Comparison of ENCODE assay signal across 8 mouse cellular contexts in the genomic region with DNA sequence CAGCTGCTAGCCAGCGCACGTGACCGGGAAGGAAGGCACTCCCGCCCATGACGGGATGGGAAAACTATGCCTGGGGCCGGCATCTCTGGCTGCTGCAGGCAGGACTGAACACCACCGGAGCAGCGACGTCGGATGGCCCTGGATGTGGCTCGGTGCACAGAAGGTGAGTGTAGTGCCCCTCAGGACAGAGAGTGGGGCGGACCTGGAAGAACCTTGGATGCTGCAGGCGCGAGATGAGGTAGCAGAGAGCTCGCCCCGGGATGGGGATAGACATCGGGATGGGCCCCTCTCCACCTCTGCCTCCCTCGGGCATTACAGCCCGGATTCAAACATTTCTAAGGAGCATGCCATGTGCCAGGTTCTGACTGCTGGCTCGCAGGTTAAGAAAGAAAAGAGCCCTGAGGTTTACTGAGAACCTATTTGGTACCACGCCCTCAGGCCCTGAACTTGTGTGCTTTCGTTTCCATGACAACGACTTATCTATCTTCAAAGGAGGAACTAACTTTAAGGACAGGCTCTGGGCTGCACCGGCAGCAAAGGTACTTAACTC. TPM values are rescaled to one million over a fixed set of nuclear protein-coding genes. Genes with fewer than 3 reads are reported as not detected.
DNase-seq lines count a peak whose midpoint lies in the region; ATAC-seq and TF ChIP-seq lines count a peak whose summit lies in the region.

A gene (plus strand): TSS at position 52 of the 550 bp plus-strand sequence.

- H3K4me3 ChIP-seq in CH12.LX (replicated peaks in 1 of 3; ENCODE audit: low read depth in 2 of 3, low read length in 2 of 3, poor library complexity in 1 of 3): no peak within 1 kb of the TSS
- H3K4me3 ChIP-seq in forebrain, embryonic 13.5 days: peak within 1 kb of the TSS; percentile 35
- H3K4me3 ChIP-seq in limb, embryonic 15.5 days: peak within 1 kb of the TSS; percentile 39
- peak within 1 kb of the TSS; percentile 35 for H3K4me3 ChIP-seq in midbrain, embryonic 16.5 days (ENCODE audit: low read depth, low read length)

- H3K9ac ChIP-seq in CH12.LX (ENCODE audit: insufficient read depth, low read depth): no peak within 1 kb of the TSS
- H3K9ac ChIP-seq in forebrain, embryonic 13.5 days: peak within 1 kb of the TSS; percentile 57
- 0 out of 2 replicates have a peak within 1 kb of the TSS, but pooled peaks have one; percentile 23 for H3K9ac ChIP-seq in limb, embryonic 15.5 days
- H3K9ac ChIP-seq in midbrain, embryonic 16.5 days (ENCODE audit: low read depth, low read length): peak within 1 kb of the TSS; percentile 56

- peaks cover 0 to 7% of the 10 kb centered on the region in 2 experiments; a peak in 1 of 4 replicates for H3K4me1 ChIP-seq in CH12.LX (ENCODE audit: control insufficient read depth in 1 of 2, insufficient read depth in 2 of 2)
- H3K4me1 ChIP-seq in forebrain, embryonic 13.5 days: peaks cover 7% of the 10 kb centered on the region
- peaks cover 22% of the 10 kb centered on the region for H3K4me1 ChIP-seq in limb, embryonic 15.5 days
- peaks cover 10% of the 10 kb centered on the region; the same call in 1 of the 2 replicates for H3K4me1 ChIP-seq in midbrain, embryonic 16.5 days (ENCODE audit: control insufficient read depth, insufficient read depth, low read length)

- intact Hi-C loops in heart, postnatal 25 days (cut with DNase I): no loop called here

- in situ Hi-C loops in CH12.LX (cut with MboI; ENCODE audit: low pct_ligation_motif_present, low pct_unique_long_range_greater_than_20kb, low sequenced_read_pairs): no loop called here

- TF ChIP-seq EP300 in CH12.LX (IDR thresholded peaks at IDR 0.05; ENCODE audit: low read length): no peak

- TF ChIP-seq POLR2A in CH12.LX (IDR thresholded peaks at IDR 0.05; ENCODE audit: low read depth, low read length): no peak

- DNase-seq in CH12.LX (ENCODE audit: extremely low read depth): peak; percentile 61
- peak; percentile 78 for DNase-seq in ZHBTc4 (ENCODE audit: low read depth, low spot score)
- DNase-seq in heart, postnatal 25 days (ENCODE audit: low spot score): peak; percentile 55
- no peak for DNase-seq in frontal cortex, postnatal 10 days (ENCODE audit: low spot score in 2 of 2)
- DNase-seq in left cerebral cortex, adult 9 months (ENCODE audit: low spot score in 2 of 2): no peak

- H3K27me3 ChIP-seq in CH12.LX (replicated peaks): peaks cover 2% of the 10 kb centered on the region
- peaks cover 4% of the 10 kb centered on the region; the same call in 1 of the 2 replicates for H3K27me3 ChIP-seq in forebrain, embryonic 13.5 days
- H3K27me3 ChIP-seq in limb, embryonic 15.5 days: no peaks in the 10 kb centered on the region
- H3K27me3 ChIP-seq in midbrain, embryonic 16.5 days (ENCODE audit: control insufficient read depth, insufficient read depth, low read depth, low read length): no peaks in the 10 kb centered on the region

- peak within 1 kb of the TSS; percentile 24; the same call in 1 of the 2 replicates for H3K4me2 ChIP-seq in CH12.LX (ENCODE audit: insufficient read depth, low read depth, poor library complexity, severe bottlenecking)
- H3K4me2 ChIP-seq in forebrain, embryonic 13.5 days: peak within 1 kb of the TSS; percentile 63
- peak within 1 kb of the TSS; percentile 56 for H3K4me2 ChIP-seq in limb, embryonic 15.5 days
- peak within 1 kb of the TSS; percentile 59 for H3K4me2 ChIP-seq in midbrain, embryonic 16.5 days (ENCODE audit: low read length)

- 2% methylated on average over 24 of the region's 24 CpGs for whole genome bisulfite sequencing in forebrain, embryonic 13.5 days
- 4% methylated on average over 24 of the region's 24 CpGs for WGBS in limb, embryonic 15.5 days
- 2% methylated on average over 24 of the region's 24 CpGs for WGBS in midbrain, embryonic 16.5 days

- H3K27ac ChIP-seq in CH12.LX (ENCODE audit: insufficient read depth, low read depth): no peak within 1 kb of the TSS
- H3K27ac ChIP-seq in forebrain, embryonic 13.5 days: no peak within 1 kb of the TSS
- H3K27ac ChIP-seq in limb, embryonic 15.5 days: peak within 1 kb of the TSS; percentile 27
- no peak within 1 kb of the TSS for H3K27ac ChIP-seq in midbrain, embryonic 16.5 days (ENCODE audit: low read length)

- no peak for TF ChIP-seq CTCF in CH12.LX (conservative IDR thresholded peaks at IDR 0.05 in 1 of 2, IDR thresholded peaks at IDR 0.05 in 1 of 2; ENCODE audit: low read depth in 2 of 2, low read length in 2 of 2)

- no peaks in the 10 kb centered on the region for H3K9me3 ChIP-seq in CH12.LX (replicated peaks; ENCODE audit: low read length)
- no peaks in the 10 kb centered on the region for H3K9me3 ChIP-seq in forebrain, embryonic 13.5 days (replicated peaks)
- H3K9me3 ChIP-seq in limb, embryonic 15.5 days: no peaks in the 10 kb centered on the region
- H3K9me3 ChIP-seq in midbrain, embryonic 16.5 days (replicated peaks; ENCODE audit: control insufficient read depth, low read length, poor library complexity, severe bottlenecking): no peaks in the 10 kb centered on the region

- no peaks in the 10 kb centered on the region for H3K36me3 ChIP-seq in CH12.LX (replicated peaks in 1 of 2; ENCODE audit: control insufficient read depth in 1 of 2, insufficient read depth in 1 of 2, low read length in 1 of 2)
- no peaks in the 10 kb centered on the region for H3K36me3 ChIP-seq in forebrain, embryonic 13.5 days (ENCODE audit: poor library complexity, severe bottlenecking)
- no peaks in the 10 kb centered on the region for H3K36me3 ChIP-seq in limb, embryonic 15.5 days
- H3K36me3 ChIP-seq in midbrain, embryonic 16.5 days (ENCODE audit: control insufficient read depth, insufficient read depth, low read length): no peaks in the 10 kb centered on the region

- ATAC-seq in forebrain, embryonic 13.5 days: peak; percentile 84
- ATAC-seq in limb, embryonic 15.5 days (ENCODE audit: insufficient number of reproducible peaks, low FRiP score, low TSS enrichment, low read depth): 0 out of 2 replicates have a peak, but pooled peaks have one; percentile 37
- ATAC-seq in midbrain, embryonic 16.5 days: peak; percentile 83

- no peak for TF ChIP-seq RAD21 in CH12.LX (IDR thresholded peaks at IDR 0.05; ENCODE audit: low read depth, low read length)

- dilution Hi-C loops in CH12.LX (cut with MboI; ENCODE audit: extremely low pct_ligation_motif_present, extremely low pct_unique_long_range_greater_than_20kb, low sequenced_read_pairs): no loop called here

- no peaks in the 10 kb centered on the region for H3K79me2 ChIP-seq in CH12.LX (replicated peaks; ENCODE audit: control insufficient read depth, extremely low read depth, insufficient read depth, poor library complexity, severe bottlenecking)

TF ChIP-seq in CH12.LX, 34 proteins besides CTCF, POLR2A, EP300 and RAD21:
- TF ChIP-seq KAT2A (IDR thresholded peaks at IDR 0.05; ENCODE audit: insufficient replicate concordance, low read length): no peak
- no peak for TF ChIP-seq TBP (conservative IDR thresholded peaks at IDR 0.05; ENCODE audit: low read depth, low read length)
- TF ChIP-seq SIN3A (IDR thresholded peaks at IDR 0.05; ENCODE audit: low read length): no peak
- TF ChIP-seq JUND (conservative IDR thresholded peaks at IDR 0.05; ENCODE audit: low read depth, low read length): no peak
- no peak for TF ChIP-seq ZMIZ1 (IDR thresholded peaks at IDR 0.05; ENCODE audit: low read depth, low read length)
- TF ChIP-seq ZKSCAN1 (IDR thresholded peaks at IDR 0.05; ENCODE audit: borderline replicate concordance, low read depth, low read length): no peak
- no peak for TF ChIP-seq MAX (IDR thresholded peaks at IDR 0.05; ENCODE audit: low read length)
- TF ChIP-seq BHLHE40 (IDR thresholded peaks at IDR 0.05; ENCODE audit: low read depth, low read length): peak; percentile 14; the same call in 1 of the 2 replicates
- TF ChIP-seq MAZ (IDR thresholded peaks at IDR 0.05; ENCODE audit: low read depth, low read length): no peak
- TF ChIP-seq MXI1 (IDR thresholded peaks at IDR 0.05; ENCODE audit: low read depth, low read length): peak; percentile 41; the same call in 1 of the 2 replicates
- TF ChIP-seq USF2 (conservative IDR thresholded peaks at IDR 0.05; ENCODE audit: low read depth, low read length): no peak

RNA-seq across cellular contexts. Expression of the gene that starts here (rescaled TPM):
- total RNA-seq in CH12.LX (2012; rRNA removed) (not detected in 2 replicates), CH12.LX (2014; rRNA removed) (not detected in 2 replicates)
- polyA plus RNA-seq in CH12.LX (2012; ENCODE audit: insufficient read length, low read depth): not detected in 2 replicates
- polyA plus RNA-seq in forebrain, embryonic 13.5 days (2015; fragmentation: Nextera tagmentation; extraction: Ambion mirVana): 2.2 and 2.6 TPM in 2 replicates
- 1 to 10 TPM; 6.7 to 6.9 TPM for total RNA-seq in heart, postnatal 25 days (2021)
- polyA plus RNA-seq in limb, embryonic 15.5 days (2015; fragmentation: Nextera tagmentation; extraction: Ambion mirVana): 58.0 and 58.9 TPM in 2 replicates
- 10.2 and 12.9 TPM in 2 replicates for polyA plus RNA-seq in midbrain, embryonic 16.5 days (2015; fragmentation: Nextera tagmentation; extraction: Ambion mirVana)

Comparison
In these comparisons a context has a peak if more than half of its experiments do, and no peak if none do; other contexts are left out.
1. RNA of the gene that starts here (total RNA-seq): 6.7 to 6.9 TPM in heart, postnatal 25 days; not detected in CH12.LX; every median in the first group is over 4 times any median in the second.
2. Peak in DNase-seq and H3K4me2 ChIP-seq in CH12.LX; RNA of the gene not detected or under 1 TPM.
3. DNase-seq: peak in ZHBTc4 (single experiment) and heart, postnatal 25 days (single experiment); none in frontal cortex, postnatal 10 days (0 of 2) and left cerebral cortex, adult 9 months (0 of 2).
4. H3K4me3 ChIP-seq: peak in forebrain, embryonic 13.5 days (single experiment), limb, embryonic 15.5 days (single experiment) and midbrain, embryonic 16.5 days (single experiment); none in CH12.LX (0 of 3).
5. Peak in every context shown above with its lines, with median percentiles within 50 percentile points of each other: H3K4me2 ChIP-seq and ATAC-seq.